Mouse (Mus musculus) testis, postnatal 10 days (tissue): ENCODE measurements at regions not wholly inside any gene's neighbourhood (a gene's known extent, or its start where the extent isn't known, plus 50 kb on each side); places are given as distances from the start of the nearest gene placed in this dataset.
"Not testable (repeated sequence)": the region's sequence is repeated elsewhere in the genome, so short reads cannot be mapped to it uniquely, and the experiment has no call there.

Source experiments
- DNase-seq: peaks from one replicate; pipeline ENCODE4 v3.0.0; 2021; ENCODE audit warnings: low spot score

DNA sequence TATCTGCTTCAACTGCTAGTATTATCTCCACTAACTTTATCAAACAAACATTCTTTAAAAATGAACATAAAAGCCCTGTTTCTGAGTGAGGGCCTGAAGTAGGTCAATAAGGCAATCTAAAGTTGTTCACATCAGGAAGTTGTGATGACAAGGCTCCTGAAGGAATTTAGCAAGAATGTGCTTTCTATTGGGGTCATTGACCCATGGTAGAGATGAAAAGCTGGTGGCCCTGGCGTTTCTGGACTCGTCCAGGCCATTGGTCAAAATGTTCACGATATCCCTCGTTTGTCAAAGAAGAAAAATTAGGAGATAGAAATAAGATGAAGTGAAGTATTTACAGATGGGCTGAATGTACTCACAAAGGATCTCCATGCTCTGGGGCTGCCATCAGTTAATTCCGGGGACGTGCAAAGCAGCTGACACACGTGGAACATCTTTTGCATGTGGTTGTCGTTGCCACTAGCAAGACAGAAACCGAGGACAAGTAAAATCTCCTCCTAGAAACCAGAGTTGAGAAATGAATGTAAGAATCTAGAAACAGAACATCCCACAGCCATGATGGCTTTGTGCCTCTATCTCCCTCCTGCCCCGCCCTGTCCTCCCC lies 134.1 kb downstream of the Snx18 start:
- DNase-seq, result no peak

DNA sequence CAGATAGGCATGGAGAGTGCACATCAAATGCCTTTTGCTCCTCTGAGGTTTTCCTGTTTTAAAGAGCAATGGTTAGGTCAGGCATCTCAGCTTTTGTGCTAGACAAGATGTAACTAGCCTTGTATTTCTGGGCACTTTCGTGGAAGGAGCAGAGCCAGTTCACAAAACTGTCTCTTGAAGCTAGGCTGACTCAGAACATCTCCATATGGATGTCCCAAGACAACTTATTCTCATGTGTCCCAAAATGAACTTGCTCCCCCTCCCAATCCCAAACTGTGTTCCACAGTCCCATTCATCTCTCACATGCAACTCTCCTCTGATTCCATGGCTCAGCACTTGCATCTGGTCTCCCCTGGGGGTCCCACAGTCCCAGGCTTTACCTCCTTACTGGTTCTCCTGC lies 135.5 kb downstream of the Snx18 start:
- no peak for DNase-seq

DNA sequence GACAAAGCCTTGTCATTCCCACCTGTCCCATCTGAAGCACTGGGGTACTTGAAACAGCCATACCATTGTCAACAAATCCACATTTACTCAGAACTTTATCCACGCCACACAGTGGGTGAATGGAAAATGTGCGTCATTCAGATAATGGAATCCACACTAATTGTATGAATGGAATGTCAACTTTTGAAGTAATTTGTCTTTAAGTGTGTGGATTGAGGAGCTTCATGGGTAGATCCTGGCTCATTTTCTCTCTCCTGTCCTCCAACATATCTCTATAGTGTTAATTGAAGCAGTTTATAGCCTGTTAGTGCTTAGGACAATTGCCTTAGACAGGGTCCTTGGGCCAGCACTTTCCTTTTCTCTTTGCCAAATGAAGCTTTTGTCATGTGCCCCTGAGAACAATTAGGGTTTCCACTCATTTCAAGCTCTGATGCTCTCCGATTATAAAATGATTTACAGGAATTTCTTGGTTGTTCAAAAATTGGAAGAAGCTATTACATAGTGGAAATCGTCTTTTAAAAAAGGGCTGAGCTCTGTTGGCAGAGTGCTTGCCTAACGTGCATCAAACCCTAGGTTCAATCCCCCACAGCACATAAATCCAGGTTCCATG lies 140.4 kb downstream of the Snx18 start:
- DNase-seq, result no peak

DNA sequence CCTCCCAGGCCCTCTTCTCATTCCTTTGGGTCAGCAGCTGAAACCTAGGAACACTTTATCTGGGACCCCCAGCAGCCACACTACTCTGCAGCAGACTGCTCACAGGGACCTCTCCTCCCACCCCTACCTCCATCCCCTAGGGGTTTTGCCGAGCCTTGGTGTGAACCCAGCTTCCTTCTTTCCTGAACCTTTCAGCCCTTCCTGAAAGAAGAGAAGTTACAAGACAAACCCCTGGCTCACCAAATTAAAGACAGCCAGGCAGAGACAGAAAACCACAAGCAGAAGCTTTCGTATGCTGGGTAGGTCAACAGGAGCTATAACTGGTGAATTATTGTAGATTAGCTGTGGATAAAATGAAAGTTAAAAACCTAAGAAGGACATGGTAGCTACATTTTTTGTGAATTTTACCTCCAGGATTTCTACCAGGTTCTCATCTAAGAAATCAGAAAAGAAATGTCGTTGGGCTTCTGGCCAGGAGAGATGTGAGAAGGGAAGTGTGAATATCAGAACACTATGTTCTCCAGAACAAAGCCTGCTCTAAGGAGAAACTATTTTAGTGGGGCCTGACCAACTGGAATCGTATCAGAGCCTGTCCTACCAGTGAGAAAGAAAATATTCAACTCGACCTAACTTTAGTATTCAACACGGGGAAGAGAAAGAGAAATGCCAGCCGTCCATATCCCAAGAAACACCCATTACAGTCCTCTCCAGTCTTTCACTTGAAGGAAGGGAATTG lies 147.4 kb downstream of the Snx18 start:
- DNase-seq, result no peak

DNA sequence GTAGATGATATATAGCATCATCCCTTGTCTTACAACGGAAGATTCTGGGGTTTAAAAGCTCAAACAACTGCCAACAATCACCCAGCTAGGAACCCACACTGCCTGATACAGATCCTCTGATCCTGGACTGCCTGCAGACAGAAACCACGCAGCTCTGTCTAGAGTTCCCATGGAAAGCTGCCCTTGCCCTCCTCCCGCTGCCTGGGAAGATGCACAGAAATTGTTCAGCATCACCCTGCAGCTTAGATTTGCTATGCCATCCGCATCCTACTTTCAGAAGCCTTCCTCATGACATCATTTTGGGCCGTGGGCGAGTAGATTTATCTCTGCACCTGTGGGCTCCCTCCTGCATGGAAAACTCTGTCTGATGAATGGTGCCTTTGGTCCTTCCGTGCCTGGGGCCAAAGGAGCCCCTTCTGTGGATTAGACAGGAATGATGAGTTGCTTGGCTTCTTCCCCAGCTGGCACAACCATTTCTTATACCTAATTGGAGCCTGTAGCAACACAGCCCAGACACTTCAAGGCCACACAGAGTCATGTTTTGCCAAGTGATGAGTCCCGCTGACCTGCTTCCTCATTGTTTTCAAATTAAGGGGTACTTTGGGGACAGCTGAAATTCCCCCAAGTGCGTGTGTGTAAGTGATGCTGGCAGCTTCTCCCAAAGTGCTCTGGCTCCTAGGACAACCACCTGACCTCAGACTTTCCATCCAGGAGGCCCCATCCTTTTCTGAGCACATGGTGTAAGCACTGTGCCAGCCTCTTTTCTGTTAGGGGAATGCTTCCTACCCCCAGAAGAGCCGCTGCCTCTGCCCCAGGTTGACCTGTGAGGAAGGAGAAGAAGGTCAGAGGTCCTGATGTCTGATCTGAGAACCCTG lies 153.9 kb downstream of the Snx18 start:
- DNase-seq, result no peak

DNA sequence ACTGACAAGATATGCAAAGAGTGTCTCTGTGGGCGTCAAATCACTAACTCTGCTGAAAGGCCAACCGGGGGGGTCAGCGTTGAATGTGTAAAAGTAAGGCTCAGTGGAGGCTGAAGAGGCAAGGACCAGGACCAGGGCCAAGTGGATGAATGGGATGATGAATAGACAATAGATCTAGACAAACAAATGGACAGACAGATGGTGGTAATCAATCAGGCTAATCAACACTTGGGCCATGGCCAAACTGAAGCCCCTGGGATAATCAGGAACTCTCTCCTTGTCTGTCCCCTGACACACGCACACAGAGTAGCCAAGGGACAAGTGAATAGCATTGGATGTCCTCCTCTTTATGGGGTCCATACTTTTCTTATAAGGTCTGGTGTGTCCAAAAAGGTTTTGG lies 154.9 kb downstream of the Snx18 start:
- DNase-seq, result no peak

DNA sequence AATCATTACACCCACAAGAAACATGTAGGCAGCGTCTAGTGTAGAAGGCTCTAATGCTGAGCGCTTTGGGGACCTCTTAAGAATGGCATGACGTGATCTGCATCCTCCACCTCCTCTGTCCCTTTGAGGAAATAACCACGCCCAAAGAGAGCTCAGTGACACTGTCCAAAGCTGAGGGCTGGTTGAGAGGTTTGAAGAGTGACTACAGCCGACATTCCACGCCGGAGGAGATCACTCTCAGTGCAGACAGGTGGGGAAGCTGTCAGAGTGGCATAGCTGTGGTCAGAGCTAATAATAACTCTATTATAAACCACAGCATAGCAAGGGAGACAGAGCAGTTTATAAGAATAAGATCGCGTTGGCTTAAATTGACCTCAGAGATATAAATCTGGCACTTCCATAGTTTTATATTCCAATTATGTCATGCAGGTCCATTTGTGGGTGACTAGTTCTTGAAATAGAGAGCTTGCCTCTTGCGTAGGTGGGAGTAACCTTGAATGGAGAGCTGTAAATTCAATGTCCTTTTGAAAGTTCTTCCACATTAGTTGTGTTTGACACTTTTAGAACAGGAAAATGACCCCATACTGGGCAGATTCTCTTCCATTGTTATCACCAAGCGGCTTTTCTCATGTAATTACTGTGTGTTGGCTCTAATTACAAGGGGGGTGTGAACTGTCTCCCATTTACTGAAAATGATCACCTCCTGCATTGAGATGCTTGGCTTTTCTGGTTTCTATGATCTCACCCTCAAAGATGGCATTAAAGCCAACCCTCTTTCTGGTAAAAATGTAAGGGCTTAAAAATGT lies 161.7 kb downstream of the BC067074 start:
- DNase-seq, result no peak

DNA sequence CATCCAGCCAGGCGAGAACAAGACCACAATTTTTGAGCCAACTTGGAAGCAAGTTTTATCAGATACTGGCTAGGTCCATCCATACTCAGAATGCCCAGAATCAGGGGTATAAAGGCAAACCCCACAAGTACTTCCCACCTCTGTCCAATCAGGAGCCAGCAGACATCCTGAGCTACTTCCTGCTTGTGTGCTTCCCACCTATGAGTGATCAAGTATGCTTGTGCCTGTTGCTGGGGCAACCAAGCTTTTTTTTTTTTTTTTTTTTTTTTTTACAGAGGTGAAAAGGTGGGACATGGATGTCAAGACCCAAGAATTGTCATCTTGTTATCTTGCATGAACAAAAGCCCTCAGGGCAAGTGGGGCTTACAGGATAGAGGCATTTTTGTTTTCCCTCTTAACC lies 155.4 kb downstream of the BC067074 start:
- no peak for DNase-seq

DNA sequence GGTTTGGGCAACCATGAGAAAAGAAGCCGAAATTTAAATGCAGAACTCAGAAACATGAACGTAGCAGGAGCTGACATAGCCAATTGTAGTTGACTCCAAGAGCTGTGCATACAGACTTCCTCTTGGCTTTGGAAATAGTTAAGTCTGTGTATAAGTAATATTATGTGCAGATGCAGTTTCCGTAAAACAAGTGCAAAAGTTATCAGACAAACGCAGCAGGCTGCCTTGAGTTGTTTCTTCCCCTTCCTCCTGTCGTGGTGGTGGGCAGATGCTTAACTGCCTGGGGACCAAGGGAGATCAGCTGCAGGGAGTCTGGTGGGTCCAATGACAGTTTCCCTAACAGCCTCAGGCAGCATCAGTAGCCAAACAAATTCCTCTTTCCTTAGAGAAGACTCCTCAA lies 153.3 kb downstream of the BC067074 start:
- no peak for DNase-seq

DNA sequence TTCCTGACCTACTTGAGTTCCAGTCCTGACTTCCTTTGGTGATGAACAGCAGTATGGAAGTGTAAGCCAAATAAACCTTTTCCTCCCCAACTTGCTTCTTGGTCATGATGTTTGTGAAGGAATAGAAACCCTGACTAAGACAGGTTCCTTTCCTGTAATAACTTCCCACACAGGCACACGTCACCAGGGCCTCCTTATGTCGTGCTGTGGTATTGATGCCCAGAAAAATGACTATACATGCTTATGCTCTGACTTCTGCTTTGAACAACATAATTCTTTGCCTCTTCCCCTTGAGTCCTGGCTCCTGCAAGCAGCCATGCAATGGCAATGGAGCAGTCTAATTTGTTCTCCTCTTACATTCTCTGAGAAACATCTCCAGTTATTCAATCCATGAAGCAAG lies 151.5 kb downstream of the BC067074 start:
- DNase-seq, result not testable (repeated sequence)

DNA sequence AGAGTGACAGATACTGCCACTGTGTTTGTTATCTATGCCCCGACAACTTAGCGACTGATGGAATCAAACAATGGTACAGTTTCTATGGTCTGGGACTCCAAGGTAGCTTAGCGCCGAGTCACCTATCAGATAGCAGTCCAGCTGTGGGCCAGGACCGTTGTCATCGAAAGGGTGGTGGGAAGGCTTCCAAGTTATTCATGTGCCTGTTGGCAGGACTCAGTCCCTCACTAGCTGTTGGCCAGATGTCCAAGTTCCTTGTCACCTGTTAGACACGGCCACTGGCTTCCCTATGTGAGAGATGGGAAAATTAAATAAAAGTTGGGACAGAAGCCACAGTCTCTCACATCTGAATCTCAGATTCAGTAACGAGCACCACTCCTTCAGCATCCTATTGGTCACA lies 150.1 kb downstream of the BC067074 start:
- no peak for DNase-seq

DNA sequence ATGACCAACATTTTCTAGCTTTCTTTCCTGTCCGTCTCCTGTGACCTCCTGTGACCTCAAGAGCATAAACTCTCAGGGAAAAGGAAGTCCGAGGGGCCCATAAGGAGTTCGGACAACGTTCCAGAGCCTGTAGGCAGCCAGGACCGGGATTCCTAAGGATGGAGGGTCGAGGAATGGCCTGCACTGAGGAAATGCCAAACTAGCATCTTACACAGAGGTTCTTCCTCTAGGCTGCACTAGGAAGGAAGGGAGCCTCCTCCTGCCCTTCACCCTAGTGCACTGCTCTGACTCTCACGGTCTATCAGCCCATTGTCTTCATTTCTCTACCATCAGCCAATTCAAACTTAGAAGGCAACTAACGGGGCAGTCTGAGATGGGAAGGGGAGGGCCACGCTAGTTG lies 149.2 kb downstream of the BC067074 start:
- DNase-seq, result no peak

DNA sequence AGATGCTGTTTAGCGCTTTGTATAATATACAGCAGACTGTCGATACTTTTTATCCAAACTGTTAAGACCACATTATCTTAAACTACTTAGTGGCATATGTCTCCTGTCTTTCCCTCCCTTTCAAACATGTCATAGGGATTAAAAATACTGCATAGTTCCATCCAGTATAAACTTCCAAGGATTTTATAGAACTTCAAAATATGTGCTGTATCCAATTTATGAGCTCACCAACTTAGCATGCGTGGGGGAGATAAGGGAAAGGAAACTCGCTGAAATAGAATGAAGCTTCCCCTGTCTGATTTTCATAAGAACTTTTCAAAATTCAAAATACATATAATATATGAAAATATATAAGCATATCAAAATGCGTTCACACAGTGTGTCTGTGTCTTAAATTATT lies 147.2 kb downstream of the BC067074 start:
- no peak for DNase-seq

DNA sequence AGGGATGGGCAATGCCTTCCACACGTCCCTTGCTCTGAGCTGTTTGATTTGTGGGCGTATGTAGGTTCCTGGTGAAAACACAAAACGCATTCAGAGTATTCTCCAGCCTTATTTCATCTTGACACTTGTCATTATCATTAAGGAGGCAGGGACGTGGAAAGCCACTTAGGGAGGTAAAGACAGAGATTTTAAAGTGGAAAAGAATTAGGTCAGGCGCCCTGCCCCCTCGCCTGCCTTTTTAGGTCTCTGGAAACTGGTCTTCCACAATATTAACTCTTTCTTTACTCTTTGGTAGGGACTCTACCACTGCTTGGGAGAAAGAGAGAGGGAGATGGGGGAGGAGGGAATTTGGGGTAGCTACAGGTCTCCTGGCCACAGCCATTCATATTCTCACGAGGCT lies 146.6 kb downstream of the BC067074 start:
- no peak for DNase-seq

DNA sequence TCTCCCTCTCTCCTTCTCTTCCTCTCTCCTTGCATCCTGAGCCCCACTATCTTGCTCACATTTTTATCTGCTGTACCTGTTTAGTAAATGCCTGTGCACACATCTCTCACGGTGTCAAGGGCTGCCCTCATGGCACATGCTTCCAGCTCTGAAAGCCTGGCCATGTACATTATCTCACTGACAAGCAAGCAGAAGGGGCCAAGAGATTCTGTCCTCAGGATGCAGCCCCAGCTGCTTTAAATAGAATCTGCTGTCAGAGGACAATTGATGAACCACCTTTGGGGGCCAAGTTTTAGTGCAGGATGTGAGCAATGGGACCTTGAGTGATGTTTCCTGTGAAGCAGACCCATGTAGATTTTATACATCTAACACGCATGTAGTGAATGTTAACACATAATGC lies 145.9 kb downstream of the BC067074 start:
- DNase-seq, result no peak

DNA sequence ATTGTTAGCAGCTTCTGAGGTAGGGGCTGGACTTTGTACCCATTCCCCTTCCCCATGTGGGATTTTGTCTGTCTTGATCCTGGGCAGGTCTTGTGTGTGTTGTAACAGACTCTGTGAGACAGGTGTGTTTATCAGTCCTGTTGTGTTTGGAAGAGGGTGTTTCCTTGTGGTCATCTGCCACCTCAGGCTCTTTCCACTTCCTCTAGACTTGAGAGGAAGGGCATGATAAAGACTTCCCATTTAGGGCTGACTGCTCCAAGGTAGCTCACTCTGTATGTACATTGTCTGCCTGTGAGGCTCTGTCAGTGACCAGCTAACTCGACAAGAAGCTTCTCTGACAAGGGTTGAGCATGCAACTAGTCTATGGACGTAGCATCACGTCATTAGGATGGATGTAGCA lies 143.3 kb downstream of the BC067074 start:
- DNase-seq, result no peak

DNA sequence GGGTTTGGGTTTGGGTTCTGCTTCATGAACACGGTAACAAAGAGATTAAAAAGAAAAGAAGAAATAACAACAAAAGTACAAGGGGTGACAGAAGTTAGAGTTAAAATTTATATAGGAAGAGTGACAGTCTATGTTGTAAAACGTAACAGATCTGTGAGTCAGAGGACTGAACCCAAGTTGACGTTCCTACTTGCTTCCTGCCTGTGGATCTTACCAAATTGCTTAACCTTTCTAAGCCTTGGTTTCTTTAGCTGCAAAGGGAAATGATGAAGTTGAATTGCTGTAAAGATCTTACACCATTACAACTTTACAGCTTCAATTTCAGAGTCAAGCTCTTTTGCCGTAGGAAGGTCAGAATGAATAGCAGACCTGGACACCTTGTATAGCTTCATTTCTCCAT lies 142.2 kb downstream of the BC067074 start:
- DNase-seq, result no peak

DNA sequence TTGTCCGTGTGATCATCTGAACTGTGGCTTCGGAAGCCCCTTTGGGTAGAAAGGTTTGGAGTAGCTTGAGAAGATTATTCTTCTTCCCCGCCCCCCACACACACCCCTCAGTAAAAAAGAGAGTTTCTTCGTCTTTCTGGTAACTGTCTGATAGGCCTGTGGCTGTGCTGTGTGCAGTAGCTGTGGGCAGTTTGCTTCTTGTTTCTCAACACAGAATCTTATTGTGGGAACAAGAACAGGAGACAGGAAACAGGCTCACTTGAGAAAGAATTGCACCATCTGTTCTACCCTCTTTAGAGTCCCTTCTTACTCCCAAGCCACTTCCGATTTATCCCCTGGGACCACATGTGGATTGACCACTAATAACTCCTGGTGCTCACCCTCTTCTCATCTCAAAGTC lies 140.5 kb downstream of the BC067074 start:
- no peak for DNase-seq

DNA sequence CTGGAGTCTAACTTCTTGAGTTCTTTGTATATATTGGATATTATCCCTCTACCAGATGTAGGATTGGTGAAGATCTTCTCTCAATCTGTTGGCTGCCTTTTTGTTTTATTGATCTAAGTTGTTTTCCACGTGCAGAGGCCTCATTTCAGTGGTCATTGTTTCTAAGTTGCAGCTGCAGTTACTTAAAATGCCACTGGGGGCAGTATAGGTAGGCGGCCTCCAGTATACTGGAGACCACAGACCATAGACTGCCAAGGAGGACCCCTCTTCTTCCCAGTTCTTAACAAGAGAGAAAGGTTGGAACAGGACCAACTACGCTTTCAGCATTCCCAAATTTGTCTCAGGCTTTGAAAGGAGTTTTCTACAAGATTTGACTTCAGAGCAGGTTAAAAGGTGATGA lies 136.7 kb downstream of the BC067074 start:
- no peak for DNase-seq
